Mouse (Mus musculus): ENCODE data around the gene Olfr1298. TPM values are rescaled to one million over a fixed set of nuclear protein-coding genes. Genes with fewer than 3 reads are reported as not detected.

The Olfr1298 gene
- not detected in 2 replicates for polyA plus RNA-seq (2014; fragmentation: Nextera tagmentation; extraction: Ambion mirVana)

GRCm38 (mm10) chr2:111649101-111649500 lies at the start of gene Olfr1298:
Gene Olfr1298 (minus strand): TSS chr2:111649201.
- Histone ChIP-seq H3K9me3 (ENCODE audit: control insufficient read depth, low read length) (no peaks in the 10 kb centered on the region), H3K9ac (ENCODE audit: low read depth, low read length) (no peak within 1 kb of the TSS), H3K27me3 (replicated peaks; ENCODE audit: control insufficient read depth, insufficient read depth, low read length) (no peaks in the 10 kb centered on the region), H3K36me3 (ENCODE audit: control insufficient read depth, insufficient read depth, low read length) (no peaks in the 10 kb centered on the region), H3K4me2 (ENCODE audit: low read depth, low read length) (no peak within 1 kb of the TSS), H3K4me3 (ENCODE audit: low read depth, low read length) (no peak within 1 kb of the TSS), H3K4me1 (ENCODE audit: control insufficient read depth, insufficient read depth, low read length) (no peaks in the 10 kb centered on the region), H3K27ac (replicated peaks; ENCODE audit: low read depth, low read length) (no peak within 1 kb of the TSS)
- DNase-seq (ENCODE audit: low spot score) (no peak), ATAC-seq (ENCODE audit: low read depth) (no peak)
- 85% methylated on average over 1 of the region's 1 CpGs for WGBS

- H3K4me2 ChIP-seq (ENCODE audit: low read depth, low read length) = no peak within 1 kb of the TSS
- no peaks in the 10 kb centered on the region for H3K27me3 ChIP-seq (replicated peaks; ENCODE audit: control insufficient read depth, insufficient read depth, low read length)
- no peak for DNase-seq (ENCODE audit: low spot score)
- no peak within 1 kb of the TSS for H3K27ac ChIP-seq (replicated peaks; ENCODE audit: low read depth, low read length)
- no peak within 1 kb of the TSS for H3K4me3 ChIP-seq (ENCODE audit: low read depth, low read length)
- WGBS = 76% methylated on average over 4 of the region's 4 CpGs
- H3K4me1 ChIP-seq (ENCODE audit: control insufficient read depth, insufficient read depth, low read length) = no peaks in the 10 kb centered on the region
- no peak within 1 kb of the TSS for H3K9ac ChIP-seq (ENCODE audit: low read depth, low read length)
- no peaks in the 10 kb centered on the region for H3K9me3 ChIP-seq (ENCODE audit: control insufficient read depth, low read length)
- H3K36me3 ChIP-seq (ENCODE audit: control insufficient read depth, insufficient read depth, low read length) = no peaks in the 10 kb centered on the region
- ATAC-seq (ENCODE audit: low read depth) = no peak
These were observed 12.1 kb upstream of the Olfr1298 start, which contains the start of gene Olfr1299 for GRCm38 (mm10) chr2:111661119-111661518. Gene Olfr1299 (plus strand): TSS chr2:111661419.

- DNase-seq (ENCODE audit: low spot score) (no peak), ATAC-seq (ENCODE audit: low read depth) (no peak)
- 61% methylated on average over 1 of the region's 1 CpGs for WGBS
- no peak within 1 kb of the TSS for H3K9ac ChIP-seq (ENCODE audit: low read depth, low read length)
- H3K4me1 ChIP-seq (ENCODE audit: control insufficient read depth, insufficient read depth, low read length) = no peaks in the 10 kb centered on the region
- H3K4me2 ChIP-seq (ENCODE audit: low read depth, low read length) = no peak within 1 kb of the TSS
- H3K36me3 ChIP-seq (ENCODE audit: control insufficient read depth, insufficient read depth, low read length) = no peaks in the 10 kb centered on the region
- H3K27ac ChIP-seq (replicated peaks; ENCODE audit: low read depth, low read length) = no peak within 1 kb of the TSS
- no peak within 1 kb of the TSS for H3K4me3 ChIP-seq (ENCODE audit: low read depth, low read length)
- no peaks in the 10 kb centered on the region for H3K9me3 ChIP-seq (ENCODE audit: control insufficient read depth, low read length)
- no peaks in the 10 kb centered on the region for H3K27me3 ChIP-seq (replicated peaks; ENCODE audit: control insufficient read depth, insufficient read depth, low read length)
These were observed 22.6 kb downstream of the Olfr1298 start, which contains the start of gene Olfr1297 for GRCm38 (mm10) chr2:111626397-111626796. Gene Olfr1297 (minus strand): TSS chr2:111626497.

Other genes starting within 250 kb of the Olfr1298 start
- not detected in 2 replicates for gene Olfr1286, start 226.1 kb downstream of the Olfr1298 start, polyA plus RNA-seq (2014; fragmentation: Nextera tagmentation; extraction: Ambion mirVana)
- gene Olfr1287, start 200.1 kb downstream of the Olfr1298 start, polyA plus RNA-seq (2014; fragmentation: Nextera tagmentation; extraction: Ambion mirVana) = not detected in 2 replicates
- not detected in 2 replicates for gene Olfr1288, start 175.1 kb downstream of the Olfr1298 start, polyA plus RNA-seq (2014; fragmentation: Nextera tagmentation; extraction: Ambion mirVana)
- gene Olfr1289, start 168.4 kb downstream of the Olfr1298 start, polyA plus RNA-seq (2014; fragmentation: Nextera tagmentation; extraction: Ambion mirVana) = not detected in 2 replicates
- gene Olfr1290, start 155.4 kb downstream of the Olfr1298 start, polyA plus RNA-seq (2014; fragmentation: Nextera tagmentation; extraction: Ambion mirVana) = not detected in 2 replicates
- gene Olfr1291-ps1, start 152.0 kb downstream of the Olfr1298 start, polyA plus RNA-seq (2014; fragmentation: Nextera tagmentation; extraction: Ambion mirVana) = not detected in 2 replicates
- not detected in 2 replicates for gene Olfr1293-ps, start 124.0 kb downstream of the Olfr1298 start, polyA plus RNA-seq (2014; fragmentation: Nextera tagmentation; extraction: Ambion mirVana)
- not detected in 2 replicates for gene Olfr1294, start 108.9 kb downstream of the Olfr1298 start, polyA plus RNA-seq (2014; fragmentation: Nextera tagmentation; extraction: Ambion mirVana)
- gene Olfr1295, start 79.5 kb downstream of the Olfr1298 start, polyA plus RNA-seq (2014; fragmentation: Nextera tagmentation; extraction: Ambion mirVana) = 0.22 TPM in 1 of 2 replicates, not detected in the other
- 0.13 and 0.37 TPM in 2 replicates for gene Olfr1297, start 22.7 kb downstream of the Olfr1298 start, polyA plus RNA-seq (2014; fragmentation: Nextera tagmentation; extraction: Ambion mirVana)
- gene Olfr1299, start 12.2 kb upstream of the Olfr1298 start, polyA plus RNA-seq (2014; fragmentation: Nextera tagmentation; extraction: Ambion mirVana) = not detected in 2 replicates
- not detected in 2 replicates for gene Olfr1301, start 101.8 kb upstream of the Olfr1298 start, polyA plus RNA-seq (2014; fragmentation: Nextera tagmentation; extraction: Ambion mirVana)
- 0.12 TPM in 1 of 2 replicates, not detected in the other for gene Olfr1302, start 128.2 kb upstream of the Olfr1298 start, polyA plus RNA-seq (2014; fragmentation: Nextera tagmentation; extraction: Ambion mirVana)
- not detected in 2 replicates for gene Olfr1303, start 171.1 kb upstream of the Olfr1298 start, polyA plus RNA-seq (2014; fragmentation: Nextera tagmentation; extraction: Ambion mirVana)
- gene Olfr1305, start 227.9 kb upstream of the Olfr1298 start, polyA plus RNA-seq (2014; fragmentation: Nextera tagmentation; extraction: Ambion mirVana) = not detected in 2 replicates